Mouse (Mus musculus): ENCODE results near the gene 4930474N05Rik. TPM values are rescaled to one million over a fixed set of nuclear protein-coding genes. Genes with fewer than 3 reads are reported as not detected.

4930474N05Rik gene
- total and polyA plus RNA-seq, 3 experiments, result not detected

- no peaks in the 10 kb centered on the region for H3K4me1 ChIP-seq (ENCODE audit: control insufficient read depth in 1 of 2, insufficient read depth in 2 of 2, low read length in 2 of 2)
- no peaks in the 10 kb centered on the region for H3K79me2 ChIP-seq (ENCODE audit: control insufficient read depth, insufficient read depth, low read length, poor library complexity)
- H3K9ac ChIP-seq (ENCODE audit: control insufficient read depth, low read depth, low read length, poor library complexity, severe bottlenecking), result no peak overlapping the region
- no peak for DNase-seq (ENCODE audit: low read depth, low spot score)
- H3K36me3 ChIP-seq (ENCODE audit: control insufficient read depth in 1 of 2, insufficient read depth in 2 of 2, low read length in 2 of 2), result no peaks in the 10 kb centered on the region
- TF ChIP-seq MYC (IDR thresholded peaks at IDR 0.05; ENCODE audit: low read depth, low read length) (no peak), ETS1 (IDR thresholded peaks at IDR 0.05; ENCODE audit: low read depth, low read length) (no peak), POLR2AphosphoS2 (IDR thresholded peaks at IDR 0.05; ENCODE audit: low read length) (no peak), ELF1 (IDR thresholded peaks at IDR 0.05; ENCODE audit: low read depth, low read length) (no peak), BHLHE40 (IDR thresholded peaks at IDR 0.05; ENCODE audit: borderline replicate concordance, low read depth, low read length) (no peak), MAX (IDR thresholded peaks at IDR 0.05; ENCODE audit: low read length) (no peak), ZC3H11A (IDR thresholded peaks at IDR 0.05; ENCODE audit: low read depth, low read length) (no peak)
- H3K4me3 ChIP-seq (ENCODE audit: control insufficient read depth in 1 of 2, insufficient read depth in 1 of 2, low read depth in 2 of 2, low read length in 2 of 2), result no peak overlapping the region
- H3K9me3 ChIP-seq (replicated peaks; ENCODE audit: insufficient read depth, low read length), result no peaks in the 10 kb centered on the region
- H3K27ac ChIP-seq (ENCODE audit: control insufficient read depth, low read depth, low read length), result no peak overlapping the region
- no peaks in the 10 kb centered on the region for H3K27me3 ChIP-seq (ENCODE audit: control insufficient read depth in 1 of 2, insufficient read depth in 2 of 2, low read length in 2 of 2)
Observed at GRCm38 (mm10) chr14:36123775-36124335, 29.1 kb downstream of the 4930474N05Rik start.

- H3K27ac ChIP-seq (ENCODE audit: control insufficient read depth, low read depth, low read length), result no peak overlapping the region
- DNase-seq (ENCODE audit: low read depth, low spot score), result no peak
- H3K36me3 ChIP-seq (ENCODE audit: control insufficient read depth in 1 of 2, insufficient read depth in 2 of 2, low read length in 2 of 2), result no peaks in the 10 kb centered on the region
- H3K4me3 ChIP-seq (ENCODE audit: control insufficient read depth in 1 of 2, insufficient read depth in 1 of 2, low read depth in 2 of 2, low read length in 2 of 2), result no peak overlapping the region
- H3K9ac ChIP-seq (ENCODE audit: control insufficient read depth, low read depth, low read length, poor library complexity, severe bottlenecking), result no peak overlapping the region
- no peaks in the 10 kb centered on the region for H3K79me2 ChIP-seq (ENCODE audit: control insufficient read depth, insufficient read depth, low read length, poor library complexity)
- no peak for TF ChIP-seq RAD21 (IDR thresholded peaks at IDR 0.05; ENCODE audit: low read depth, low read length)
- no peak for TF ChIP-seq ELF1 (IDR thresholded peaks at IDR 0.05; ENCODE audit: low read depth, low read length)
- no peak for TF ChIP-seq ZC3H11A (IDR thresholded peaks at IDR 0.05; ENCODE audit: low read depth, low read length)
- TF ChIP-seq MXI1 (IDR thresholded peaks at IDR 0.05; ENCODE audit: low read depth, low read length), result no peak
- TF ChIP-seq JUND (IDR thresholded peaks at IDR 0.05; ENCODE audit: low read depth, low read length), result no peak
- no peak for TF ChIP-seq NRF1 (IDR thresholded peaks at IDR 0.05; ENCODE audit: insufficient read depth, low read depth, low read length, poor library complexity, severe bottlenecking)
- TF ChIP-seq CHD1 (IDR thresholded peaks at IDR 0.05; ENCODE audit: low read depth, low read length), result no peak
- no peak for TF ChIP-seq ETS1 (IDR thresholded peaks at IDR 0.05; ENCODE audit: low read depth, low read length)
- TF ChIP-seq MAX (IDR thresholded peaks at IDR 0.05; ENCODE audit: low read length), result no peak
- no peak for TF ChIP-seq MEF2A (IDR thresholded peaks at IDR 0.05; ENCODE audit: extremely low read depth, insufficient replicate concordance, low read depth, low read length, poor library complexity, severe bottlenecking)
- TF ChIP-seq ZNF384 (IDR thresholded peaks at IDR 0.05; ENCODE audit: low read depth, low read length), result no peak
- no peak for TF ChIP-seq POLR2A (IDR thresholded peaks at IDR 0.05; ENCODE audit: control insufficient read depth in 1 of 2, insufficient read depth in 1 of 2, low read depth in 1 of 2, low read length in 2 of 2, poor library complexity in 1 of 2)
- TF ChIP-seq TAL1 (IDR thresholded peaks at IDR 0.05; ENCODE audit: low read length), result no peak
- no peak for TF ChIP-seq MAZ (IDR thresholded peaks at IDR 0.05; ENCODE audit: low read depth, low read length)
- no peak for TF ChIP-seq SMC3 (IDR thresholded peaks at IDR 0.05; ENCODE audit: low read depth, low read length)
- TF ChIP-seq EP300 (IDR thresholded peaks at IDR 0.05; ENCODE audit: low read depth in 1 of 2, low read length in 2 of 2), result no peak
- no peak for TF ChIP-seq POLR2AphosphoS5 (IDR thresholded peaks at IDR 0.05; ENCODE audit: borderline replicate concordance, low read depth, low read length)
- TF ChIP-seq CHD2 (IDR thresholded peaks at IDR 0.05; ENCODE audit: low read length), result no peak
- TF ChIP-seq GATA1 (IDR thresholded peaks at IDR 0.05; ENCODE audit: low read depth, low read length), result no peak
- H3K27me3 ChIP-seq (ENCODE audit: control insufficient read depth in 1 of 2, insufficient read depth in 2 of 2, low read length in 2 of 2), result no peaks in the 10 kb centered on the region
- H3K9me3 ChIP-seq (replicated peaks; ENCODE audit: insufficient read depth, low read length), result no peaks in the 10 kb centered on the region
- no peaks in the 10 kb centered on the region for H3K4me1 ChIP-seq (ENCODE audit: control insufficient read depth in 1 of 2, insufficient read depth in 2 of 2, low read length in 2 of 2)
Observed at GRCm38 (mm10) chr14:36135749-36136148, 41.0 kb downstream of the 4930474N05Rik start.

All from MEL (cell line).